Mouse (Mus musculus): Measurements from ENCODE around the gene Olfr461.

DNA sequence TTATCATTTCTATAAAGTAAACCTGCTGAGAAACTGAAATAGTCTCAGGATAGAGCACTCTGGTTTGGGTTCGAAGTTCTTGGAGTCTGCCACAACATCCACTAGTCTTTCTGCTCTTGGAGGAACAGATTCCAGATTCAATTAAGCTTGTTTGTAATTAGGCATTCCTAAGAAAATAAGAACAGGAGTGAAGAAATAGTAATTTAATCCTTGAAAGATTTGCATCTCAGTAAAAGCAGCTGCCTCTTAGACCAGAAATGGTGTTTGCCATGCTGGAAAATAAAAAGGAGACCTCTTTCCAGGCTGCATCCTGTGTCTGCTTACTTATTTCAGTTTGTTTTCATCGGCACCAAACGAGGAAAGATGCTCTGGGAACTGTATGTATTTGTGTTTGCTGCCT is 61.6 kb downstream of the Olfr461 start, which contains the start of gene Tas2r108:
- TF ChIP-seq CTCF (IDR thresholded peaks at IDR 0.05; ENCODE audit: control insufficient read depth, insufficient read depth, insufficient read length) (no peak), MAX (IDR thresholded peaks at IDR 0.05) (no peak), USF1 (IDR thresholded peaks at IDR 0.05; ENCODE audit: low read depth) (no peak), MYOG (IDR thresholded peaks at IDR 0.05; ENCODE audit: control insufficient read depth, extremely low read depth, insufficient read length) (no peak), CEBPB (IDR thresholded peaks at IDR 0.05; ENCODE audit: low read depth) (no peak), MYOD1 (IDR thresholded peaks at IDR 0.05; ENCODE audit: control insufficient read depth, insufficient read length, low read depth) (no peak), FOSL1 (IDR thresholded peaks at IDR 0.05; ENCODE audit: insufficient read depth, low read length, poor library complexity, severe bottlenecking) (no peak)

All from C2C12 (cell line).